Mouse (Mus musculus) heart, postnatal 4 days (tissue): ENCODE data around the gene Pabpn1. TPM values are rescaled to one million over a fixed set of nuclear protein-coding genes. Genes with fewer than 3 reads are reported as not detected.

ENCODE experiments used
- DNase-seq: peaks from one replicate; pipeline ENCODE4 v3.0.0; 2021
- total RNA-seq, 2 experiments: library from RNA; stranded (reverse); gene quantifications; 2 replicates each; pipeline ENCODE4 v1.2.3; 2021

Pabpn1 gene
- total RNA-seq, 2 experiments from 2014 or later = 141 to 142 TPM

- DNase-seq = no peak
Observed at GRCm38 (mm10) chr14:54936831-54937160, 44.5 kb downstream of the Pabpn1 start.

GRCm38 (mm10) chr14:54937361-54938182, 45.3 kb downstream of the Pabpn1 start:
- DNase-seq = peak; percentile 62

DNA sequence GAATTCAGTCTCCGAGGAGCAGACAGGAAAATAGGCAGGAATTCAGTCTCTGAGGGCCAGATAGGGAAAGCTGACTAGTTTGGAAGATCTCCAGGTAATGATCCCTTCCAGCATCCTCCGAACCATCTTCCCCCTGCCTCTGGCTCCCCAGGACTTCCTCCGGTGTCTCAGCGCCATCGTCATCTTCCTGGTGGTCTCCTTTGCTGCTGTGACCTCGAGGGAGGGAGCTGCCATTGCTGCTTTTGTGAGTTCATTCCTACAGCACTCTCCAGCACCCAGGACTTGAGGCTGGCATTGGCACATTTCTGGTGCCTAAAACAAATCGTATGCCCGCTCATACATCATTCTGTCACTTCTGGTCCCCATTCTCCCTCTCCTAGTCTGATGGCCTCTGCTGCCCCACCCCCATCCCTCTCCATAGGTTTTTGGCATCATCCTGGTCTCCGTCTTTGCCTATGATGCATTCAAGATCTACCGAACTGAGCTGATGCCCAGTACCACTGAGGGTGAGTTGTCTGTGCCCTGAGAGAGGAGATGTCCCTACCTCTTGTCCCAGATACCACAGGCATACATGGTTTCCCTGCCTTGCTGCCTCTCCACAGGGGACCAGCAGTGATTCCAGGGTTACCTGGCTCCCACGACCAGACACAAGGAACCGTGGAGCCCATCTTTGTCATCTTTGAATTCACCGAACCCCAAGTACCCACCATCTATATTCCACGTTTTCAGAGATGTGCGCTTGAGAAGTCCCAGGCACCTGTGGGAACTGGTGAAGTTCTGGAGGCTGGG, 46.3 kb downstream of the Pabpn1 start:
- DNase-seq = peak; percentile 74

DNA sequence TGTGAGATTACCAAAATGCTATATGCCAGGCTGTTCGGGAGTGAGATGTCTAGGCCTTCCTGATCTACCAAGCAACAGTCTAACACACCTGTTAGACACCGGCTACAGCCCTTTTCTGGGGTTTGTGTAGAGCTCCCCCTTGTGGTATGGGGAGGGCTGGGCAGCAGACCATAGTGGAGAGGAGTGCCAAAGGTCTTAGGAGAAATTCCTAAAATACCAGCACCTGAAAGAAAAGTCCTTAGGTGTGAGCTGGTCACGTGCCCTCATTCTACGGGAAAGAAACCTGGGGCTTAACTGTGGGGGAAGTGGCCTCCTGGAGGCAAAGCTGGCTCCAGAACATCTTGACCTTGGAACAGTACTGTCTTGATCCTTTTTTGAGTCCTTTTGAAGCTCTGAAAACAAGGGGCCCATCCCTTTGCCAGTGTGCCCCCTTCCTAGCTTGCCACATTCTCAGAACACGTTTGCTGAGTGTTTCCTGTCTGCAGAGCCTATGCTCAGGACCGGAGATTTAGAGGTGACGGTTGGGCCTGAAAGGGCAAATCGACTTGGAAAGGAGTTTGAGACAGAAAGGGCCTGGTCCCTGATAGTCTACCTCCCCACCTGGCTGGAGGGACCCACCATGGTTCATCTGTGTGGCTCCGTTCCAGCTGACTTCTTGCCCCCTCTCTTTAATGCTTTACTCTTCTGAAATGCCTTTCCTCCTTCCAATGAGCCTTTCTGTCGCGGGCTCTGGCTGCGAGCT, 47.3 kb downstream of the Pabpn1 start:
- DNase-seq = peak; percentile 84

DNA sequence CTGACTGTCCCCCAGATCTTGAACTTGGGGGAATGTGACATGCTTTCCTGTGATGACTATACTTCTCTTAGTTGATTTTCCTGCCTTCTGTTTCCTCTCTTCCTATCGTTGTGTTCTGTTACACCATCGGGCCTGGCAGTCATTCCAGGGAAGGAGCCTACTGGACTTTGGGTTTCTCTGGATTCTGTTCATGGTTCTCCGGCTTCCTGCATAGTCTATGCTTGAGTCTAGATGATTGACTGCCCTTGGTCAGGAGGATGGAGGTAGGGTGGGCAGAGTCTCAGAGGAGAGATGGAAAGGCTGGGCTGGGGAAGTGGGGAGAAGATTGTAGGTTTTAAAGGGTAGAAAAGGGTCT, 47.9 kb downstream of the Pabpn1 start:
- DNase-seq = no peak

DNA sequence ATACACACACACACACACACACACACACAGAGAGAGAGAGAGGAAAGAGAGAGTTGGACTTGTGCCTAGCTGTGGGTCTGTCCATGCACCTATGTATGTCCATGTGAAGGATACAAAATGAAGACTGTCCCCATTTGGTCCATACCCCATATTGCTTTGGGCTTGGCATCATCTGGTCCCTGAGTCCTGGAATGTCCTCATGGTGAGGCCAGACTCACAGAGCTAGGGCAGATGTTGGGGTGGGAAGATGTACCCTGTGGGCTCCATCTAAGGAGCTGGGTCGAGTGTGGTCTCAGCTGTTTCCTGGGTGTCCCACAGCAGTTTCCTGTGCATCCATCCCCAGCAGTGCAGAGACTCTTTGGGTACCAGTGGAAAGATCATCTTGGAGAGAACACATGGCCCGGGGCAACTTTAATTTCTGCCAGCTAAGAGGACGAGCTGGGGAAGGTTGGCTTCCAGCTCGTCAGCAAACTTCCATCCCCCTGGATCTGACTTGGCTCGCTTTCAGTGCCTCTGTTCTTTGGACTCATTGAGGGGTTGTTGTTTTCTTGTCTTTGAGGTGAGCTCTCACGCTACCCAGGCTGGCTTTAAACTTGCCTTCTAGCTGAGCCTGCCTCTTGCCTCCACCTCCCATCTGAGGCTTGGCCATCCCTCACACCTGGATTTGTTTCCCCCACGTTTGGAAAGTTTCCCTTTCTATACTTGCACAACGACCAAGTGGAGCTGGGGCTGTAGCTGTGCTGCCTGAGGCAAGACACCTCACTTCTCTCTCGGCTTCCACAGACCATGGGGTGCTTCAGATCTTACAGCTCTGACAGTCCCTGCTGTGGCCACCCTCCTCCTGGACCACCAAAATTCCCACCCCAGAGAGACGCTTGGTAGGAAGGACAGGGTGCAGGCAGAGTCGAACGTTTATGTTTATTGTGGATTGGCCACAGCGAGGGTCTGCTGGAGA, 49.0 kb downstream of the Pabpn1 start:
- DNase-seq = peak; percentile 35

DNA sequence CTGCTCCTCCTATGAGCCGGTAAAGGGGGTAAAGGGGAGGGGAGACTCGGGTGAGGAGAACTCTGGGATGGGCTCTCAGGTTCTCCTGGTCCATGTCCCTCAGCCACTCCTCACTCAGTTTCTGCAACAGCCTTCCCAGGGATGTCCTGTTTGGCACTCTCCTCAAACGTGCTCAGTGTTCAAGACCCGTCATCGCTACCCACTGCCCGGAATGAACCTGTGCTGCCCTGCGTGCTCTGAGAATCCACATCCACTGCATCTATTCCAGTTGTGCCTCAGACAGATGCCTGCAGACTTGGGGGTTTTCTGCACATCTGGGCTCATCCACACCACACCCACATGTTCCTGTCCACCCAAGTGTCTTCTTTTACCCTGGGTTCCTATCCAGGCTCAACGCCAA, 50.2 kb downstream of the Pabpn1 start:
- DNase-seq = peak; percentile 28

DNA sequence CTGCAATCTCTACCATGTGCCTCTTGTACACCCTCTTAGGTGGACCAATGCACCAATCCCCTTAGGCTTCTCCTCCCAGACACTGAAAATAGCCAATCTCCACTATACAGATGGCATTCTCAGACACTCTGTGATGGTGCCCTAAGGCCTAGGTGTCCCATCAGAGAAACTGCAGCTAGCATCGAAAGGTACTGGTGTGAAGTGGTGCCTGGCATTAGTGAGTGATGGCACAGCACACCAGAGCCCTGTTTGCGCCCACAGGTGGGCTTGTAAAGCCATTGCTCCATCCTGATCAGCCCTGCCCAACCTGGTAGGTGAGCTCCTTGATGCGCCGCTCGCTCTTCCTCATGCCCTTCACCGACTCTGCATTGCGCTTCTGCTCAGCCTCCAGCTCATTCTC, 51.7 kb downstream of the Pabpn1 start:
- DNase-seq = peak; percentile 13

- peak; percentile 27 for DNase-seq
Observed at GRCm38 (mm10) chr14:54944939-54945338, 52.6 kb downstream of the Pabpn1 start.

DNA sequence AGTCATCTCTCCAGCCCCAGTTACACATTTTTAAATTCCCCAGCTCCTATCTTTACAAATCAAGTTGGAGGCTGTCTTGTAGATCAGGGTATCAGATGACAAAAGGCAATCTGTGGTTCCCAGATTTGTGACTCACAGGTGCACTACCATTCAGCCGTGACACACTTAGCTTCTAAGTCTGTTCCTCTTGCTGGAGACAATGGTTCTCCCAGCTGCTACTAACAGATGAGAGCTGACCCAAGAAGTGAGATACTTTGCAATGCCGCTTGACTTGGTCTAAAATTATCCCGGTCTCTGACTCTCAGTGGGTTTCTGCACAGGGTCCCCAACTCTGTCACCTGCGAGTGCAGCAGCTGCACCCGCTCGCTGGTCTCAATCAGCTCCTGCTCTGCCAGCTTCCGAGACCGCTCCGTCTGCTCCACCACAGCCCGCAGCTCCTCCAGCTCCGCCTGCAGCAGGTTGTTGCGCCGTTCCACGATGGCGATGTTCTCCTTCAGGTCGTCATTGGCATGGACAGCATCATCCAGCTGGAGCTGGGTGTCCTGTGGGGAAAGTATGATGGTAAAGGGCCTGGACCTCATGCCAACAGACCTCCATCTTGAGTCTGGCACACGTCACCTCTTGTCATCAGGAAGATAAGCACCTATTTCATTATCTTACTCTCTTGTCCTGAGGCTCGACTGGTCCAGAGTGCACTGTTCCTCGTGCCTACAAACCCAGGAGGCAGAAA, 53.8 kb downstream of the Pabpn1 start:
- DNase-seq = peak; percentile 37

DNA sequence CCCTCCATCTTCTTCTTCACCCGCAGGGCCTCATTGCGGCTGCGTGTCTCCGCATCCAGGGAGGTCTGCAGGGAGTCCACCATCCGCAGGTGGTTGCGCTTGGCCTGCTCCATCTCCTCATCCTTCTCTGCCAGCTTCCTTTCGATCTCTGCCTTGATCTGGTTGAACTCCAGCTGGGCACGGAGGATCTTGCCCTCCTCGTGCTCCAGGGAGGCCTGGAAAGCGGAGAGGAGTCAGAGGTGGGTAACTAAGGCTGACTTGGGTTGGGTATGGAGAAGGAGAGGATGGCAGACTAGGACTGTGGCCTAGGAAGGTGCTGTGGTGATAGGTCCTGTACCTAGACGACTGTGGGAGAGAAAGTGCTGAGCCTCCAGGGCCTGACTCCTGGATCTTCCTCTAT, 54.7 kb downstream of the Pabpn1 start:
- DNase-seq = peak; percentile 25

Other genes with a start within 250 kb of the Pabpn1 start
- gene 1700123O20Rik, start 206.3 kb upstream of the Pabpn1 start, total RNA-seq = 10 to 100 TPM; 19.3 to 20.9 TPM
- 100 to 1,000 TPM; 119 to 129 TPM for gene Acin1, start 205.6 kb upstream of the Pabpn1 start, total RNA-seq
- under 1 TPM; 0.14 to 0.16 TPM for gene Gm29776, start 193.7 kb upstream of the Pabpn1 start, total RNA-seq
- not detected for gene Cebpe, start 180.3 kb upstream of the Pabpn1 start, total RNA-seq
- 1 to 10 TPM; 1.9 to 2.0 TPM for gene Slc7a8, start 110.6 kb upstream of the Pabpn1 start, total RNA-seq
- not detected for gene Rnf212b, start 78.4 kb upstream of the Pabpn1 start, total RNA-seq
- 1 to 10 TPM; 7.7 to 8.9 TPM for gene Homez, start 21.5 kb upstream of the Pabpn1 start, total RNA-seq
- 1 to 10 TPM; 6.4 to 7.6 TPM for gene Ppp1r3e, start 14.9 kb upstream of the Pabpn1 start, total RNA-seq
- 10 to 100 TPM; 37.5 to 39.2 TPM for gene Bcl2l2, start 9.1 kb upstream of the Pabpn1 start, total RNA-seq
- 1 to 10 TPM; 3.0 to 3.9 TPM for gene Gm20521, start 9.1 kb upstream of the Pabpn1 start, total RNA-seq
- 10 to 100 TPM; 24.8 to 25.2 TPM for gene Slc22a17, start 20.6 kb downstream of the Pabpn1 start, total RNA-seq
- gene Efs, start 33.6 kb downstream of the Pabpn1 start, total RNA-seq = 10 to 100 TPM; 10.5 to 10.9 TPM
- gene Il25, start 40.2 kb downstream of the Pabpn1 start, total RNA-seq = not detected
- gene Cmtm5, start 43.8 kb downstream of the Pabpn1 start, total RNA-seq = under 1 TPM in 1 of 2 experiments, not detected in 1; 0.33 TPM
- gene Myh6, start 74.4 kb downstream of the Pabpn1 start, total RNA-seq = over 10,000 TPM; 15,879 to 17,172 TPM
- gene Gm17428, start 84.4 kb downstream of the Pabpn1 start, total RNA-seq = not detected
- gene Myh7, start 102.1 kb downstream of the Pabpn1 start, total RNA-seq = 1,000 to 10,000 TPM; 1,764 to 1,922 TPM
- 10 to 100 TPM; 35.7 to 39.7 TPM for gene Ngdn, start 123.0 kb downstream of the Pabpn1 start, total RNA-seq
- 1 to 10 TPM; 2.9 to 3.8 TPM for gene Zfhx2, start 199.8 kb downstream of the Pabpn1 start, total RNA-seq
- 10 to 100 TPM; 12.2 to 13.2 TPM for gene Thtpa, start 202.3 kb downstream of the Pabpn1 start, total RNA-seq
- gene Ap1g2, start 214.1 kb downstream of the Pabpn1 start, total RNA-seq = 1 to 10 TPM; 3.3 to 5.6 TPM
- under 1 TPM; 0.10 to 0.16 TPM for gene Jph4, start 224.4 kb downstream of the Pabpn1 start, total RNA-seq